Mouse (Mus musculus) cerebellum, adult 11 months (tissue): ENCODE data around the gene Gm20388.

Source experiments
- DNase-seq: peaks from one replicate; pipeline ENCODE4 v3.0.0; 2022

Gene Gm20388

DNA sequence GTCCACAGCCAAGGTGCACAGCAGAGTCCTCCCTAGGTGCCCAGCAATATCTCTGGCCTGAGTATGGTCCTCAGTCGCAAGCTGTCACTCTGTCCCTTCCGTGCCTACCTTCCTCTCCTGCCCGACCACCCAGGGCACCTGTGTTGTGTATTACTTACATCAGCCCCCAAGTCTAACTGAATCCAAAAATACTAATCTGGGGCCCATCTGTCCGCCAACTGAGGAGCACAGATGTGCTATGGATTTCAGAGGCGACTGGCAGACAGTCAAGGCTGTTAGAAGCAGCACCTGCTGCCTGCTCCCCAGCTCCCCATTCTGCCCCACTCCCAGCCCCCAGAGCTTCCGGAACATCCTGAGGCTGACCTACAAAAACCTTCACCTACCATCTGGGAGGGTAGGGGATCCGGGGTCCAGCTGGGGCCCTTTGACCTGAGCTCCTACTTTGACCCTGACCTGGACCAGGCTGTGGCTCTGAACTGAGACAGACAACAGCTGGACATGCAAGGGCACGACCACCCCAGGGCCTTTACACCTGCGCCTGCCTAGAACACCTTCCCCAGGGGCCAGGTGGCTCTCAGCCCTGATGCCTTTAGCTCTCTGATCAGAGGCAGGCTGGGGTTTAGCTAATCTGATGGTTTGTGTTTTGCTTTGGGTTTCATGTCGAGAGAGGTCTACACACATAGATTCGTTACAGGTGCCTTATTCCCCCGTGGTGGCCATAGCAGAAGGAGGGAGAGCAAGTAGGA lies 2801.9 kb downstream of the Gm20388 start:
- no peak for DNase-seq

DNA sequence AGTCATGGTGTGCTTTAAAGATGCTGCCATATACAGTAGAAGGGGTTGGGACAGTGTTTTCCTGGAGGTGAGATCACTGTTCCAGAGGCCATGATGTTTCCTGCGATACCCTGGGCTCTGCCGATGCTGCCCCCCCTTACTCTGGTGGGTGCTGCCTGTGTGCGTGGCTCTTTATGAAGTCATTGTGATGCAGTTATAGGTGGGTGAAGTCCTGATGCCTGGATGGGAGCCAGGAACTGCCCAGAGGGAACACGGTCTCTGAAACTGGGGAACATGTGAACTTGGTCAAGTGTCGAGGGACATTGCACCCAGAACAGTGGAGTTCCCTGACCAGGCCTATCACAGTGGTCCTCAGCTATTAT lies 2802.5 kb downstream of the Gm20388 start:
- DNase-seq: no peak

DNA sequence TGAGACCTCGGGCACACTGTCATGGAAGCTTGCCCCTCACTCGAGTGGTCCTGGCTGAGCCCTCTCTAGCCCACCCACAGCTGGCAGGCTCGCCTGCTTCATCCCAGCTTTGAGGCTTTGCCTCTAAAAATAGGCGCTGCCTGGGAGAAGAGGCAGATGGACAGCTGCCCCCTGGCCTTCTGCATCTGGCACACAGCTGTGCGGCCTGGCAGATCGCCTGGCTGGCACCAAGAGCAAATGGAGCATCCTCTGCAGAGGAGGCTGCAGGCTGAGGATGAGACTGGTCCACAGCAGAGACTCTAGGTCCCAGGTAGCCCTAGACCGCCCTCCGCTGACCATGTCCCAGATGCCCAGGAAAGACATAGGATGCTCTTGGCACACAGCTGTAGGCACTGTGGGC lies 2805.9 kb downstream of the Gm20388 start:
- no peak for DNase-seq

DNA sequence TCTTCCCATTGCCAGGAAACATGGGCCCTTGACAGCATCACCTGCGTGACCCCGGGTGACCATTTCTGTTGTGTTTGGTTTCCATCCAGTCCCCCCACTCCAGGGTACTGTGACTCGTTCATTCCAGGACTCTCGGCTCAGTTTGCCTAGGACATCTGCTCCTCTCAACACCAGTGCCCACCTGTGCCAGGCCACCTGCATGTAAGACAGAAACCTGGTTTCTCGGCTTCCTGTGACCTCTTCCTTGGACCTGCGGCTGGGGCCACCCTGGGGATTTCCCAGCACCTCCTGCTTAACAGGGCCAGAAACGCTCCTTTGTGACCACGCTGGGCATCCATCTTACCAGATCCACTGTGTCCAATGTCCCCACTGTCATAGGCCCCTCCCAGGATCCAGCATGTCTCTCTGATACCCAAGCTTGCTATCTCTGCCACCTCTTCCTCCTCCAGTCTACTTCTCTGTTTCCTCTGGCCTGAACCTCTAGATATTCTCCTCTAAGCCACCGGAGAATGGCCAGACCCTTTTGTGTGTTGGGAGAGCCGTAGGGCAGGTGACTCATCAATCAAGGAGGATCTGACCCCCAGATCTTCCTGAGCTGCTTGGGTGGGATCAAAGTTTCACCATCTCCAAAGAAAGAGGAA lies 2807.3 kb downstream of the Gm20388 start:
- DNase-seq: no peak

DNA sequence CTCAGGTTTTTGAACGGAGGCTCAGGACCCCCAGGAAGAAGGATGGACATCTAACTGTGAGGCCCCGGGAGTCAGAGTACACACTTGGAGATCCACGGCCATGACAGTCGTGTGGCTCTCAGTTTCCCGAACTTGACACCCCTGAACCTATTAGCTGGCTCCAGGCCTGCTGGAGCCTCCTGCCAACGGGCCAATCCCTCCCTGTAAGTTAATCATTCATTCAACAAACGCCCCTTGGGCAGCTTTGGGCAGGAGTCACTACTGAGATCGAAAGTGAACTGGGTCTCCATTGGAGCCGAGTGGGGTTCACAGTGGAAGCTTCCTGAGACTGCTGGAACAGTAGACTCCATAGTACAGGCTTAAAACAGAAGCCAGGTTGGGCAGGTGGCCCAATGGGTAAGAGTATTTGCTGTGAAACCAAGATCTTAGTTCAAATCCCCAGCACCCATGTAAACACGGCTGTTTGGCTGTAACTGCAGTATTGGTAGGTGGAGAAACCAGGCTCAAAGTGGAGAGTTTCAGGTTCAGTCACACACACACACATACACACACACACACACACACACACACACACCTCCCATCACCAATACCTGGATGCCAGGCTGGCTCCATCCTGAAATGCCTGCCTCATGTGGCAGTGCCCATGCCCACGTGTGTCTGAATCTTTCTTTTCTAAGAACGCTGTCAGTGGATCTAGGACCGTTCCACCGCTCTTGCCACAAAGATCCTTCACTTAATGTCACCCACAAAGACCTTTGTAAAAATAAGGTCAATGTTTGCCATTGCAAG lies 2808.3 kb downstream of the Gm20388 start:
- DNase-seq: no peak

DNA sequence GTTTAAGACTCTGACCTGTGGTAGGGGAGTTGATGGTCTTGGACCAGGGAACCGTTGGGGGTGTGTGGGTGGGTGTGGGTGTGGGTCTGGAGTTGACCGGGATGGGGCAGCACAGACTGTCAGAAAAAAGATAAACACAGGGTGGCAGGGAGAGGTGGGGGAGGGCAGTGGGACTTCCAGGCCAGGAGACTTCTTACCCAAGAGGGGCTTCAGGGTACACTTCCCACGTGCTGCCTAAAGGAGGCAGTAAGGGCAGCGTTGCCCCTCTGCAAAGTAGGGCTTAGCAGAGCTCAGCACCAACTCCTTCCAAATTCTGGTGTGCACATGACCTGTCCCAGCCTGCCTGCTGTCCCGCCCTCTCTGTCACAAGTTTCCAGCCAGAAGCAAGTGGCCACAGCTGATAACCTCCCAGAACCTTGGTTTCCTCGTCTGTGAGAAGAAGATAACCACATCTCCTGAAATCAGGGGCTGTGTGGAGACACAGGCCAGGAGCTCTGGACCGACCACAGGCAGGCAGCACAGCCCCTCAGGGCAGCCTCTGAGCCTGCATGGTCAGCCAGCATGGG lies 2808.9 kb downstream of the Gm20388 start:
- DNase-seq: no peak

DNA sequence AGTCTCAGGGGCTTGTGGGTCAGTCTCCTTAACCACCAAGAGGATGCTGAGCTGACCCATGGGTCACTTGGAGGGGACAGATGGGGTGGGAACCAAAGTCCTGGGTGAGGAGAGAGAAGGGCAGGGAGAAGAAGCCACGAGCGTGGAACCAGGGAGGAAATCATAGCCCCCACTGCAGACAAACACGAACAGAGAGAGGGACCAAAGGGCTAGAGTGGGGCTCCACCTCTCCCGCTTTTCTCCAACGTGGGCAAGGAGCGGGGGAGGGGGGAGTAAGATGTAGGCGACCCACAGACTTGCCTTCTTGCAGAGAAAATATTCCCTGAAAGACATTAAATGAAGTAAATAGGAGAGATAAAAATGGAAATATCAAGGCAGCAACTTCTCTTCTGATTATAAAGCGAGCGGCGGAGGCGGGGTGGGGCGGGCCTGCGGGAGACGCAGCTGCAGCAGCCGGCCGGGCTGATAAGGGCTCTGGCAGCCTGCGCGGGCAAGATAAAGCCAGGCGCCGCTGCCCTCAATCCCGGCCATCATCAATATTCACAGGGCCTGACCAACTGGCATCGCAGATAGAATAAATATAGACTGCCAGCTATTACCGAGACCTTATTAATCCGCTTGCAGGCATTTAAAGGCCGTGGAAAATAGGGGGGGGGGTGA lies 2809.6 kb downstream of the Gm20388 start:
- no peak for DNase-seq

DNA sequence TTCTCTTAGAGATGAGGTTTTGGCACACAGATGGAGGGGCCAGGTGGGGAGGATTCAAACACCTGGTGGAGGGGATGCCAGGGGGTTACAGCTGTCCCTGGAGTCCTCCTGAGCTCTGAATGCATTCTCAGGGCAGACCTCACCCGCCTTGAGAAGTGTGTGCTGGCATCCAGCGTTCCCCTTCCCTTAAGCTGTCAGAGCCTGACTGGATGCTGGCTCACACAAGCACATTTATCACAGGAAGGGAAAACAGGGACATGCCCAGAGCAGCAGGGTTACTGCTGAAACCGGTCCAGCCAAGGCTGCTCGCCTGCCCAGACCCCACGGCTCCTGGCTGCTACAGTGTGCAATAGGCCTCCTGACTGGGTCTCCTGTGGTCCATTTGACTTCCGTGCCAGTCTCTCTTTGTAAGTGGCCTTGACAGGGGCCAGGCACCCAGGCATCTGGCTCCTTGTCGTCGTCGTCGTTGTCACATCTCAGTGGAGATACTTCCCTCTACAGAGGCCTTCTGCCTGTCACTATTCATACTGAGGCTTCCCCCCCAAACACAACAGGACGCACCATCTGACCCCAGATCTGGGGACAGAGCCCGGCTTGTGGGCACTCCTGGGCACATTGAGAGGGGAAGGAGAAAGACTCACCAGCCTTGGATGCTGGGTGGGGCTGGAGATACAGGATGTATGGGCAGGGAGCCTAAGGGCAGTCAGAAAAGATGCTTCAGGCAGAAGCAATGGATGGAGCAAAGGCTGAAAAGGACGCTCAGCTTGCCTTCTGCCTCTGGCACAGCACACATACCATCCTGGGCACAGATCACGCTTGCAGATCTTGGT lies 2810.4 kb downstream of the Gm20388 start:
- DNase-seq: peak; percentile 51

DNA sequence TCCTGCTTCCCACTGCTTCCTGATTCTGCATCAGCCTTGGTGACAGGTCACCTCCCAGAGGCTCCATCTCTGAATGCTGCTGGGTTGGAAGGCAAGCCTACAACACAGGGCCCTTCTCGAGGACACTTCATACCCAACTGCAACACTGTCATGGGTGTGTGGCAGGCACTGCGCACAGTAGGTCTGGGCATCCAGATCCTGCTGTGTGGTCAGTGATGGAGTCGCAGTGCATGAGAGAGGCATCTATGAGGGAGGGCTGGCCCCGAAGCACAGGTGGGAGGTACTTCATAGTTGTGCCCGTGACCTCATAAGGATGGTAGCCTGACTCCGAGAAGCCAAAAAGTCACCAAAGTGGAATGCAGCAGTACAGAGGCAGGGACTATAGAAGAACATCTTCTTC lies 2814.5 kb downstream of the Gm20388 start:
- DNase-seq: no peak

DNA sequence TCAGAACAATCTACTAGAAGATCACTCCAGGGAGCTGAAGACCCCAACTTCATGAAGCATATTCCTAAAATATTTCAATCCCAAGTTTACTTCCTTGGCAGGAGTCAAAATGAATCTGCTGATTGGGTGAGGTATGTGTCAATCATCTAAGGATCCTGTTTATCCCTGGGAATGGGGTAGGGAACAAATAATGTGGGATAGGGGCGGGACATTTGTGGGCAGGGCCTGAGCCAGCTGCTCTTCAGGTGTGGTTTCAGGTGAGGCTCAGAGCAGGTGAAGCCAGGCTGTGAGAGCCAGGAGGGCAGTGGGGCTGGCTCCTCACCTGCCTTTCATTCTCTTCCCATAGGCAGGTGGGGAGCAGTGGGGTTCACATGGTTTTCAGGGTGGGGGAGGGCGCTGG lies 2816.1 kb downstream of the Gm20388 start:
- no peak for DNase-seq

DNA sequence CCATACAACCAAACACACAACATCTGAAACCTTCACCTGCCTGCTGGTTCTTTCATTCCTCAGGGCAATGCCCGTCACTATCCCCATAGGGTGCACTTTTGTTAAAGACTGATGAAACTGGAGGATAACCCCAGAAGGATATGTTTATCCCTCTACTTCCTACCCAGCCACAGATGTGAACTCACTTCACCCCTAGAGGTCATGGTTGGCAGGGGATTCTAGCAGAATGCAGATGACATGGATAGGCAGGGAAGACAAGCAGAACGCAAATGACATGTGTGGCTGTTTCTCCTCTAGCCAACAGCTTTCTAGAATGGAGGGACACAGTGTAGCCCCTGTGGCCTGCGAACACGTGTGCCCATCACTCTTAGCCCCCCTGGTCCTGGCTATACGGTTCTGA lies 2816.8 kb downstream of the Gm20388 start:
- no peak for DNase-seq

DNA sequence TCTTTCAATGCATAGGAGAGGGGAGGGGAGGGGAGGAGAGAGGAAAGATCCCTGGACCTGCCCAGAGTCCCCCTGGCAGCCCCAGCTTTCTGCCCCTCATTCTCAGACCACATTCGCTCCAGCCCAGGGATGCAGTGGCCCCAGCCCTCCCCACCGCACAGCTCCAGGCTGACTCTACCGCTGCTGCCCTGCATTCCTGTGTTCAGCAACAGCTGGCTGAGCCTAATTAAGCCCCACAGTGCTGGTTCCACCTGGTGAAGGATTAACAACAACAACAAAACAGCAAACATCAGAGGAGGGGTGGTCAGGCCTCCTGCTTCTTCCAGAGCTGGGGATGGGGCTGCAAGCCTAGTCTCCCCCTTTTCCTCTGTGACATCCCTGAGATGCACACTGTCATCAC lies 2818.0 kb downstream of the Gm20388 start:
- no peak for DNase-seq

DNA sequence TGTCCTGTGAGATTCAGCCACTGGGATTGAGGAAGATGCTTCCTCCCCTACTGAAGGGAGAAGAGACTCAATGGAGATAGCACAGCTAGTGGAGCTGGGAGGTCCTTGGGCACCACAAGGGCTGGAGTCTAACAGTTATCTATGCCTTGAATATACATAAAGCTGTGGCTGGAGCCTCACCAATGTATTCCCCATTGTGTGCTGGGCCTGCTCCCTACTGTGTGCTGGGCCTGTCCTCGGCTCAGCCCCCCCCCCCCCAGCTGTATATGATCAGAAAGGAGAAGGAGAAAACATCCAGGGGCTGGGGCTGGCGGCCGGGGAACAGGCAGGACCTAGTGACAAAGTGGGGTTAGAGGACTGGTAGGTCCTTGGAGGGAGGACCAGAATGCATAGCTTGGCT lies 2824.5 kb downstream of the Gm20388 start:
- no peak for DNase-seq

DNA sequence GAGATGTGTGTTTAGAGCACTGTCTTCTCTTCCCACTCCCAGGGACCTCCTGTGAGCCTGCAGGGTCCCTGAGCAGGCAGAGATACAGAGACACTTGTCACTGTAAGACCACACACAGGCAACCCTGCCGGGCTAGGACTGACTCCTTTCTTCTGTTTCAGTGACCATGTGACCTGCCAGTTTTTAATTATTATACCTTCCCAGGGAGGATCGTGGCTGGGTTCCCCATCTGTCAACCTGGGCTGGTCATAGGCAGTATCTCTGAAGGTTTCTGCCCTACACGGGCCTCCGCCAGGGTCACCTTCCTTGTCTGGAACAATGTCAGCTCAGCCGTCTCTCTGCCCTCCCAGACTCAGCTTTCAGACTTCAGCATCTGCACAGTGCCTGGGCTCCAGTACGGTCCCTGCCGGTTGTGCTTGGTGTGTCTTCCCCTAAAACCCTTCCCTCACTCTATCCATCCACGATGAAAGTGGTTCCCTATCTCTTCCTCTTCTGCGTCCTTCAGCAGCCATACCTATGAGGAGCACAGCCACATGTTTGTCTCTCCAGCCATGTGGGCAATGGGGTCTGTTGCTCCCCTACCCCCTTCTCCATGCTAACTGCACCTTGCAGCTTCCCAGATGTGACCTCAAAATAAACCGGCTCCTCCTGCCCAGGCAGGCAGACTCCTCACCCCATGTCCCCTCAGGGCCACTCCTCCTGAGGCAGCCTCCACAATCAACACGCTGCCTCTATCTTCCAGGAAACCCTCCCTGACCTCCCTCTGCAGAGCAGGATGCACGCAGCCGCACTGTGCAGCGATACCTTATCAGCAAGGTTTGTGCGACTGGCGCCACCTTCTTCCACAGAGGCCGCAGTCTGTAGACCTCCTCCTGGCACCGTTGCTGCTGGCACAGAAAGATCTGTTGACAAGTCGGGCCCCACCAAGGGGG lies 2825.2 kb downstream of the Gm20388 start:
- no peak for DNase-seq

DNA sequence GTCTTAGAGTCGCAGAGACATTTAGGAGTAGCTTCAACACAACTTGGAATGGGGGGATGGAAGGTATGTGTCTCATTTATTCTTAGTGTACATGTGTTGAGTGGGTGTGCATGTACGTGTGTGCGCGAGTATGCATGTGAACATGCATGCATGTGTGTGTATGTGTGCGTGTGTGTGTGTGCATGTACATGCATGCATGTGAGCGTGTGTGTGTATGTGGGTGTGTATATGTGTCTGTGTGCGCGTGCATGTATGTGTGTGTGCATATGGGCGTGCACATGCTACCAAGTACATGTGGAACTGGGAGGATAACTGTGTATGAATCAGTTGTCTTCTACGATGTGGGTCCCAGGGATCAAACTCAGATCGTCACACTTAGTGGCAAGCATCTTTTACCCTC lies 2826.0 kb downstream of the Gm20388 start:
- DNase-seq: no peak

DNA sequence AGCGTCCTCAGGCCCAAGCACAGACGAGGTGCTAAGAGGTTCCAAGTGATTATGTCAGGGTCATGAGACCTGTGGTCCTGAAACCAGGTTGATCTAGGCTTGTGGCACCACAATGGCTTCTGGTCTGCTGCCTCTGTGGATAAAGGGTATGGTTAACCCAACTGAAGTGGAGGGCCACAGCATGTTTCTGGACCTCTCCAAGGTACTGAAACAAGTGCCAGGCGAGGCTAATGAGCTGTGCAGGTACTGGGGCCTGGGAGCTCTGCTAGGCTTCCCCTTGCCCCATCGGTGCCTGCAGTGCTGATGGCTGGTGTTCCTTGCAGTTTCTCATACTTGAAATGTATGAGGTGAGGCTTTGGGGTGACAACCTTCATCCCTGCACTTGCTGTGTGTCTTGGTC lies 2826.4 kb downstream of the Gm20388 start:
- DNase-seq: no peak

DNA sequence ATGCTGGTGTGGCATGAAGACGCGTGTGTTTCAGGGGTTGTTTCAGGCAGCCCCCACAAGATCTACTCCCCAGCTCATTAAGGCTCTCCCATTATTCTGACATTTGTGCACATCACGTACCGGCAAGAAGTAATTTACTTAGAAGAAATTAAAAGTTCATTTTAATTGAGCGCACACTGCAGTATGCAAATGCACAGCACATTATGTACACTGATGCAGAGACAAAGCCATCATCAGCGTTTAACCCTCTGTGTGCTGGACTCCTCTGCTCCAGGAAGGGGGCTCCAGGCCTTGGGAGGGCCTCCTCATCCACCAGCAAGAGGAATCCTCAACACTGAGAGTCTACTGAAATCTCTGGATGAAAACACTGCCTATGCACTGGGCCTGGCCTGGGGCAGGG lies 2827.2 kb downstream of the Gm20388 start:
- no peak for DNase-seq

DNA sequence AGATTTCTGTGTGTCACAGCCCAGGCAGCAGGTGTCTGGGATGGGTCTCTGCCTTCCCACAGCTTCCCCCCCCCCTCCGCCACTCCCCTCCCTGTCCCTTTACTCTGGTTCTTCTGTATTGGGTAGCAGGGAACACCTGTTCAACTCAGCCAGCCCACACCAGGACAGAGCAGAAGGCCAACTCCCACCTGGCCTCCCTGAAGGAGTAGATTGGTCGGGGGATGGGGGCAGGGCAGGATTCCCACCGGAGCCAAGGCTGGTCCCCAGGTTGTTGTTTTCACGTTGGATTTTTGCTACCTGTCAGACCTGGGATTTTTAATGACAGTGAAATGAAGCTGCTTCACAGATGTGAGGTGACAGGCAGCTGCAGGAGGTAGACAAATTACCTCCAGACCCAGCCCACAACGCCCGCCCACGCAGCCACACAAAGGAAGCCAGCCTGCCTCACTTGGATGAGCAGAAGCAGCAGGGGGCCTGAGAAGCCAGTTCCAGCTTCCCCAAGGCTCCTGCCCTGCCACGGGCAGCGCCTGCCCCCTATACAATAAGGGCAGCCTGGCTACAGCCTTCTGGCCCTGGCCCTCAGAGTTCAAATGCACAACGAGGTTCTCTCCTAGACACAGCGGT lies 2828.6 kb downstream of the Gm20388 start:
- DNase-seq: peak; percentile 59

DNA sequence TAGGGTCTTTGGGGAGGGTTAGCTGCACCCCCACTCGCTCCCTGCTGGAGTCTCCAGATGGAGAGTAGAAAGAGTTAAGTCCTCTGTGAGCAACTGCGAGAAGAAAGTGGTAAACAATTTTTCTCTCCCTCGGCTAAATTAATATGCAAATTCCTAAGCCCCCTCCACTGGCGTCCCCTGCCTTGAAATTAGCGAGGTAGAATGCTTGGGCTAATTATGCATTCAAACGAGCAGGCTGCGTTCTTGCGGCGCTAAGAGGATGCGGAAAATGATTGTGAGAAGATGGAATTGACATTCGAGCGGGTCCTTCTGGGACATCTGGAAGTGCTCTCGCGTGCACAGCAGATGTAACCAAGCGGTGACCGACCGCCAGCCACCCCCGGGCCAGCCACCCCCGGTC lies 2831.8 kb downstream of the Gm20388 start:
- DNase-seq: no peak

DNA sequence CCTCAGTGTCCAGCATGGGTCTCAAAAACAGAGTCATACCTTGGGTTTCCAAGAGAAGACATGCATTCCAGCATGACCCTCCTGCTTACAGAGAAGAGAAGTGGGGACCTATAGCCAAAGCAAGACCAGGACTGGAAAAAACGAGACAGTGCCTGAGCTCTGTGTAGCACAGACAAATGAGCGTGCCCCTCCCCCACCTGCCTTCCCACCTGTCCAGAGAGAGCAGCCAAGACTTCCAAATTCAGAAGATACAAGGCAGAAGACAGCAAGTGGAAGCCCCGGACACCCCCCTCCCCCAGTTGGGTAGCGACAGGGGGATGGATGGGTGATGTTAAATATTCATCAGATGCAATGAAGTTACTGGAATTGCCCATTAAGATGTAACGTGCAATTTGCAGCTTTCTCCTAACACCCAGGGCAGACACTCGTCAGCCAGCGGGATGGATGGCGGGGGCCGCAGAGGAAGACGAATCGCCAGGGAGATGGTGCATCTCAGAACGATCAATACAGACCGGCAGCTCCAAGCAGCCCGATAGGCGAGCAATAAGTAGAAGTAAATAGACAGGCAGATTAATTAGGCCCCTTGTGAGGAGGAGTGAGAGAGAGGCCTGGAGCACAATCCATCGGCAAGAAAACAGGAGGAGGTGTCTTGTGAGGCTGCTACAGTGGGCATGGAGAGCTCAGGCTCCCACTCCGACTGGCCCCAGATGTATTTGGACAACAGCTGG lies 2834.5 kb downstream of the Gm20388 start:
- DNase-seq: peak; percentile 54
